Mouse (Mus musculus): Measurements from ENCODE around the gene Gja1.

Gja1 gene

DNA sequence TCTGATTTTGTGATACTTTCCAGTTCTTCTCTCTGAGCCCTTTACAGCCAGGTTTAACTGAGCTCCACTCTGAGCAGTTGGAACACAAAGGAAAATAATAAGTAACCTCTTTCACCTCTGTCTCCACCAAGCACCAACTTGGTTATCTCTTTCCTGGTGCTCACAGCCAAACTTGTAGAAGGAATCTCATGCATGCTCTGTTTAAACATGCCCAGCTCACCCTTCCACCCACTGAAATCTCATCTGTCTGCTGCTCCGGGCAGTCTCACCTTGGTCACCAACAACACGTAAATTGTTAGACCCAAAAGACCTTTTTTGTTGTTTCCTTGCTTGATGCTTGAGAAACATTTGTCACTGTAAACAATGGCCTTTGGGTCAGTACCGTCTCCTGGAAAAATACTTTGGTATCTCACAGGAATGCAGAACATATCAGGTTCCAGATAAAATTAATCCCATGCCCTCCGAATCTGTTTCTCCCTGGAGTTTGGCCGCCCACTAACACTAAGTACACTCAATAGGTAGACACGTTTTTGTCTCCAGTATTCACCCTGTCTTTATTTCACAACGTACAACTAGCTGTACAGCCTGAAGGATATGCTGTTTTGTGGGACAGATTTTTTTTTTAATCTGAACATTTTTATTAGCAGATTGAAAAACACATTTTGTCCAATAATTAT, 38.9 kb downstream of the Gja1 start:
- DNase-seq (ENCODE audit: low read depth in 2 of 2, low spot score in 2 of 2), result no peak

DNA sequence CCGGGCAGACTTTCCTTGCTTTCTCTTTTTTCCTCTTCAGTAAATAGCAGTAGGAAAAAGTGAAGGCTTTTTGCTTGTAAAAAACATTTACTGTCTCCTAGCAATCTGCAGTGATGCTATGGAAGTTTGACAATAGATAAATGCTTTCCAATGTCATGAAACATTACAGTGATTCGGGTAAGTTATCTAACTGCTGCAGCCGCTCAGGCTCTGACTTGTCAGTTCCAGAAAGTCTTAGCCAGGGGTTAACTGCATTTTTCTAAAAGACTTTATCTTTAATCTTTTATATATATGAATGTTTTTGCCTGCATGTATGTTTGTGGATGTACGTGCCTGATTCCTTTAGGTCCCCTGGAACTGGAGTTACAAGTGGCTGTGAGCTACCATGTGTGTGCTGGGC, 45.4 kb downstream of the Gja1 start:
- no peak for DNase-seq (ENCODE audit: low read depth in 2 of 2, low spot score in 2 of 2)

DNA sequence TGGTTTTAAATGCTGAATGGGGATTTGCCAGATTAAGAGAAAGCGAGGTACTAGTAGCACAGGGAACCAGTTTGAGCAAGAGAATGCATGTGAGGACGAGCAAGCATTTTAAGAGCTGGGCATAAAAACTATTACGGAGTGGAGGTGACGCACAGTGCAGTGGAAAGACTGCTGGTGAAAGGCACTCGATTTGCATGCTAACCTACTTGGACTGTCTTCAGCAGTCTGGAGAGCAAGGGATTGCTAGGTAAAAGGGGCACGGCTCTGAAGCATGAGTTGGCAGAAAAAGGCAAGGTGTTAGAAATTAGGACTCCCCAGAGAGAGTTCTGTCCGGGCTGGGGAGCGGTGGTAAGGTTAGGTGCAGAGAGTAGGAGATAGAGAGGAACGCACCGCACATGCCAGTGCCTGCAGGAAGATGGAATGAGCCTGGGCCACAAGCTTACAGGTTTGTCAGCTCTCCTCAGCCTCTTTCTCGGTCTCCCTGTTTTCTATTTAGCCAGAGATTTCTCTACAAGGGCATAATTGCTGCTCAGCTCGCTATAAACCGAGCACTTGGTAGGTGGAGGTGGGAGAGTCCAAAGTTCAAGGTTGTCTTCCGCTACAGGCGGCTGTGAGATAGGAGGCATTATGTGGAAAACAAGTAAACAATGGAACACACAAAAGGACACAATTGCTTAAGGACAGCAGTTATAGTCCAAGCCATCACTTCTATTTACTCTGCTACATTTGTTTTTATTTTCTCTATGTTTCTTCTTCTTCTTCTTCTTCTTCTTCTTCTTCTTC, 48.1 kb downstream of the Gja1 start:
- DNase-seq (ENCODE audit: low read depth in 2 of 2, low spot score in 2 of 2), result no peak

DNA sequence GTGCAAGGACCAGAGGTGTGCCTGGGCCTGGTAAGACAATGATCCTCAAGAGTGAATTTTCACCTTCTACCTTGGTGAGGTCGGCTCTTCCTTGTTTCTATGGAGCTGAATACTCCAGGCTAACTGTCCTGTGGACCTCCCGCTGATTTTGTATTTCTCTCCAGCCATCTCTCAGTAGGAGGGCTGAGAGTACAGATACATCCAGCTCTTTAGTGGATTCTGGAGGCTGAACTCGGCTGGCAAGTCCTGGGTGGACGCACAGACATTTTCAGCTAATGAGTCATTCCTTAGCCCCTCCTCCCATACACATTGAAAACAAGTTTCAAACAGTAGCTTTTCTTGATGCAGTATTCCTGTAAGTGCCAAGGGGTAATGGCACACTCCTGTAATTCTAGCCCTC, 49.2 kb downstream of the Gja1 start:
- no peak for DNase-seq (ENCODE audit: low read depth in 2 of 2, low spot score in 2 of 2)

DNA sequence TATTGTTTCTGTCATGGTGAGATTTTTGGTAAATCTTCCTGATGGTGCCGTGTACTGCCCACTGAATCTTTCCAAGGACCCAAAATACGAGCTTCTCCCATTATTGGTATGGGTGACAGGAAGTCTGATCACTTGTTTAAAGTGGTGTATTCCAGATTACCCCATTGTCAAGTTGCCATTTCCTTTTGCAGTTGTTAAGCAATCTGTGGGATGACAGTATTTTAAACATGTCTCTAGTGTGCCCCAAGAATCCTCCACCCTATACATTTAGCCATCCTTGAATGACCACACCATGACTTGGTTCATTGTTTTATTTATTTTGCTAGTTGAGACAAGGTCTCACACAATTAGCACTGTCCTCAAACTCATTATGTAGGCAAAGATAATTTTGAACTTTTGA, 50.3 kb downstream of the Gja1 start:
- no peak for DNase-seq (ENCODE audit: low read depth in 2 of 2, low spot score in 2 of 2)

DNA sequence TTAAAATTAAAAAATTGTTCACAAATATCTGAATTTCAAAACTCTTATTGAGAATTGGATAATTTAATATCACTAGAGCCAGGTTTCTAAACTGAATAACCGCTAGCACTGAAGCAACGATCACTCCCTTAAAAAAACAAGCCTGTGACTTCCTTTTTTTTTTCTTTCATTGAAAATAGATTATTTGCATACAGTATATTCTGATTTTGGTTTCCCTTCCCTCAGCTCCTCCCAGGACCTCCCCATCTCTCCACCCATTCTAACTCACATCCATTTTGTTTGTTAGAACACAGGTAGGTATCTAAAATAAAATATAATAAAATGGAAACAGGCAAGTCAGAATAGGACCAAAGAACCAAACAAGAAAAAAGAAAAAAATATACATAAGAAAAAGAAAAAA, 50.7 kb downstream of the Gja1 start:
- DNase-seq (ENCODE audit: low read depth in 2 of 2, low spot score in 2 of 2), result no peak

DNA sequence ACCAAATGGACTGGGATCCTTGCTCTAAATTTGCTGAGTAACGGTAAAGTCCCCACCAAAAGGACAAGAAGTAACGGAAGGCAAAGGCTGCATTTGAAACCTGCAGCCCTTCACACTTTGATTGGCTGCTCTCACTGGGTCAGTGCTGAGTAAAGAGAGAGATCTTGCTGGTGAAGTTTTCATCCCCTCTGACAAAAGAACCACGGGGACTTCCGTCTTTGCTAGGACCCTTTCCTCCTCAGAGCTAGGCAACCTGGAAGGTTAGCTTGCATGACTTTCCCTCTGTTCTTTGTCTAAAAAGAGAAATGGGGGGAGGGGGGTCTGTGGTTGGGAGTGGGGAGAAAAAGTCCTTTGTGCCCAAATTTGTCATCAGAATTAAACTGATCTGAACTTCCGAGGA, 51.9 kb downstream of the Gja1 start:
- DNase-seq (ENCODE audit: low read depth in 2 of 2, low spot score in 2 of 2), result no peak

DNA sequence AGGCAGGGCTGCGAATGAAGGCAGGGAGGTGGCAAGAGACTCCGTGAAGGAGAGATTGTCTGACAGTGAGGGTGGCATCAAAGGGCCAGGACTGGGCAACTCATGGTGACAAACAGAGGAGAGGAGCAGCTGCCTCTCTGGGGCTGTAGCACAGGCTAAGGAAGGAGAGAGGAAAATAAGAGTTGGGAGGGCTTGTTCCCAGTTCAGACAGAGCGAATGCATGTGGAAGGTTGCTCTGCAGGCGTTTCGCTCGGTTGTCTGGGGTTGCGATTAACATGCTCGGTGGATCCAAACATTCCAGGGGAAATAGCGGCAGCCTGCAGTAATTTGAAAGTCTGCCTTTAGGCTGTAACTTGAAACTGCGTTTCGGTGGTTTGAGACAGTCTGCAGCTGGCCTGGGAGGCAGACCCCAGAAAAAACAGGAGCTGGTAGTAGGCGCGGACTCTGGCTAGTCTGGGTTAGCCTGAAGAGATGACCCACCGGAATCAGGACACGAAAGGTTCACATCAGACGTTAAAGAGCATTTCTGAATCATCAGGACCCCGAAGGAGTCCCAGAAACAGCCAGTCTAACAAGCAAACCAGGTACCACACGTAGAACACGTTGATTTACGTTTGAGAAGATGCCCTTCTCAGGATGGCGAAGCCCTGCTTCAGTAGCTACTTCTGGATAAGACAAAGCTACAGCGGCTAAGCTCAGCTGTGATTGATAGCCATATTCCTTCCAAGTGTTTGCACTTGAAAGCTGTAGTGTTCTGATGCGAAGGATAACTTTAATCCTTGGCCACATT, 54.7 kb downstream of the Gja1 start:
- DNase-seq (ENCODE audit: low read depth in 2 of 2, low spot score in 2 of 2), result no peak

DNA sequence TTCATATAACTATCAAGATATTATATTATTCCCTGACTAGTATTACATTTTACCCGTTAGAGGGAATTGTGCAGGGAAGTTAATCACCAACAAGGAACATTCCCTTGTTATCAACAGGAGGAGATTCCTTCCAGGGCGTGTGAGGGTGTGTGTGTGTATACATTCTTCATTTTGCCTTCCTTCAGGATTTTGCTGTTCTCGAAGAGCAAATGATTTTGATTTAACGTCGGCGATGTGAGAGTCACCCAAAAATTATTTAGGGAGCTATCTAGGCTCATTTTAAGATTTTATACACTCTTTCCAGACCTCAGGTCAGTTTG, 55.2 kb downstream of the Gja1 start:
- no peak for DNase-seq (ENCODE audit: low read depth in 2 of 2, low spot score in 2 of 2)

DNA sequence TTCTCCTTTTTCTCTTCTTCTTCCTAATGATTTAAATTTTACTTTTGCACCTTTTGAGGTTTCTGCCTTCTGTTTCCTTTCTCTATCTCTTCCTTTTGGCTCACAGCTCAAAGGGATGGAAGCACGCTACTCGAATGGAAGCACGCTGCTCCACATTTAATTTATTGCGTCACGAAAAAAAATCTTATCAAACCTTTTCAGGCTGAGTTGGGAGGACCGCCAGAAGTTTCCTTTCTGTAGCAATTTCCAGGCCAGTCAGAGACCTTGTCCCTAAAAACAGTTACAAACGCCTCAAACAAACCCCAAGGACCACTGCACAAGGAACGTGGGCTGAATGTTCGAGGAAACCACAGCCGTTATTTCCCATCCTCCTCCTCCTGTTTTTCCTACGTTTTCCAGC, 60.2 kb downstream of the Gja1 start:
- no peak for DNase-seq (ENCODE audit: low read depth in 2 of 2, low spot score in 2 of 2)

DNA sequence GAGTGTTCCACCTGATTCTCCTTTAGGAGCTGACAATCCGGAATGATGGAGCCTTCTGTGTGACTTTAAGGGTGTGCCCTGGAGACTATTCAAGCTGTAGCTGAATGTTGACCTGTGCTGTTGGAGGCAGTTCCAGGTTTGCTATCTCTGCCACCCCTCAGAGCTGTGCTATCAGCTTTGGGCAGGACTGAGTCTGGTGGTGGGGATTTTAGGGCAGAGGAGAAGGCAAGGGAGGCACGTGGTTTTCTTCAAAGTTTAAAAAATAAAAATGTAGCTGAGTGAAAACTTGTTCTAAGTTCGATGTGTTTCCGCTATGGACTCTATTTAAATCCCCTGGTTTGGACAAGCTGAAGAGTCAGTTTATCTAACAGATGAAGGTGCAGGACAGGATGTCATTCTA, 62.5 kb downstream of the Gja1 start:
- DNase-seq (ENCODE audit: low read depth in 2 of 2, low spot score in 2 of 2), result no peak

DNA sequence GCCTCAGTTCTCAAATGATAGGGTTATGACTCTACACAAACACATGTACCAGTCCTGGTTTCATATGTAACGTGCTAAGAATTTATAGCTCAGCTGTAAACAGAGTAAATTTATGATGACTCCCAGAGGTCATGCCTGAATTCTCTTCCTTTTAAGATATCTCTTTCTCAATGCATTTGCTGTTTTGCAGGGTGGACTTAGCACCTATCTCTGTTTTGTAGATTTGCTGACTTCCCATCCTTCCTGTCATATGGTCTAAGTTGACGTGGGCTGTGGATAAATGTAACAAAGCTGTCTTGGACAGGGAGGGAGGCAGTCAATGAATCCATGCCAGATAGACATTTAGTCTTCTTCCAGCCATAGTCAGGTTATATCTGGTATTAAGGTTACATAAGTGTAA, 67.3 kb downstream of the Gja1 start:
- DNase-seq (ENCODE audit: low read depth in 2 of 2, low spot score in 2 of 2), result no peak

DNA sequence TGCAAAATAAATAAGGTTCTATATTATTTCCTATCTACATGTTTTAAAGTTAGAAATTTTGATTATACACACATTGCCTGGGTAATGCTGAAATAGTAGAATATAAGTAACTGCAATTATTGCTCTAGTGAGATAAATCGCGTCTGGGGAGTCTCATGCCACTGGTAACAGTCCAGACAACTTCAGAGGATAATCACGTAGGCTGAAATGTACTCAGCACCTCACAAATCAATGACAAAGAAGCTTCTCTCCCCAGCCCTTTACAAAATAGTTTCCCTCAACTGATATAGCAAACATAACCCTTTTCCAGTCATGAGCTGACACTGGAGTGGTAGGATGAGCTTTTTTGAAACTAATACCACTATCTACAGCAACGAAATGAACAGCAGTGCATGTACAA, 71.9 kb downstream of the Gja1 start:
- DNase-seq (ENCODE audit: low read depth in 2 of 2, low spot score in 2 of 2), result no peak

All from CD8-positive naive resting alpha-beta T cell, adult 2 months (primary cell).